Mouse (Mus musculus): ENCODE measurements around the gene Fam118b.

Gene Fam118b

GRCm38 (mm10) chr9:35263431-35263830 lies 4.2 kb downstream of the Fam118b start:
- DNase-seq (ENCODE audit: low spot score in 2 of 2): no peak

- DNase-seq (ENCODE audit: low spot score in 2 of 2): no peak
Observed at GRCm38 (mm10) chr9:35262418-35262817, 5.2 kb downstream of the Fam118b start.

- no peak for DNase-seq (ENCODE audit: low spot score in 2 of 2)
Observed at GRCm38 (mm10) chr9:35257365-35257764, 10.2 kb downstream of the Fam118b start.

DNA sequence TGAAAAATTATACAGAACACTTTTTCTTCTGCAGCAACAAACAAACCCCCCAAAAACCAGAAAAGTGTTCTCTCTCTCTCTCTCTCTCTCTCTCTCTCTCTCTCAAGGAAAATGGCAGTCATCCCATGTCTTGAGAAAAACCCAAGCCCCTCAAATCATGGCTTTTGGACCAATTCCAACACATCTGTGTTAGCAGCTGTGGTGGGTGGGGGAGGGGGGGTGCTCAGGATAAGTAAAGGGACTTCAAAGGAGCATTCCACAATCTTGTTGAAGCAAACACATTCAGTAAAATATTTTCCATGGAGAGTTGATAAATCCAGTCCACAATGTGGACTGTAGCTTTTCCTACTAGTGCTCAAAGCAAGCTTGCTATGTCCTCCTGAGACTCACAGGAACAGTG lies 18.1 kb downstream of the Fam118b start:
- no peak for DNase-seq (ENCODE audit: low spot score in 2 of 2)

- DNase-seq (ENCODE audit: low spot score in 2 of 2): no peak
Observed at GRCm38 (mm10) chr9:35247405-35247804, 20.2 kb downstream of the Fam118b start.

DNA sequence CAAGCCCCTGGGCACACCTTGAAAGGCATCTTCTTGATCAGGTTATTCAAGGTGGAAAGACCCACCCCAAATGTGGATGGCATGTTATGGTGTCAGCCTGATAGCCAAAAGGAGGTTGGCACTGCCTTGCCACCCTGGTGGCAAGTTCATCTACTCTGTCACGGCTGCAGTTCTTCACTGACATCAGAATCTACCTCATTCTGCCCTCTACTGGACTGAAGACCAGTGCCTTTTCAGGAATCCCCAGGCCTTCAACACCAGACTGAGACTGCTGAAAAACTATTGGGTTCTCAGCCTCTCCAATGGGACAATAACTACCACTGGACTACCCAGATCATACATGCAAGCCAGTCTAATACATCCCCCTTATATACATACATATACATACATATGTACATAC lies 27.9 kb downstream of the Fam118b start:
- no peak for DNase-seq (ENCODE audit: low spot score in 2 of 2)

DNA sequence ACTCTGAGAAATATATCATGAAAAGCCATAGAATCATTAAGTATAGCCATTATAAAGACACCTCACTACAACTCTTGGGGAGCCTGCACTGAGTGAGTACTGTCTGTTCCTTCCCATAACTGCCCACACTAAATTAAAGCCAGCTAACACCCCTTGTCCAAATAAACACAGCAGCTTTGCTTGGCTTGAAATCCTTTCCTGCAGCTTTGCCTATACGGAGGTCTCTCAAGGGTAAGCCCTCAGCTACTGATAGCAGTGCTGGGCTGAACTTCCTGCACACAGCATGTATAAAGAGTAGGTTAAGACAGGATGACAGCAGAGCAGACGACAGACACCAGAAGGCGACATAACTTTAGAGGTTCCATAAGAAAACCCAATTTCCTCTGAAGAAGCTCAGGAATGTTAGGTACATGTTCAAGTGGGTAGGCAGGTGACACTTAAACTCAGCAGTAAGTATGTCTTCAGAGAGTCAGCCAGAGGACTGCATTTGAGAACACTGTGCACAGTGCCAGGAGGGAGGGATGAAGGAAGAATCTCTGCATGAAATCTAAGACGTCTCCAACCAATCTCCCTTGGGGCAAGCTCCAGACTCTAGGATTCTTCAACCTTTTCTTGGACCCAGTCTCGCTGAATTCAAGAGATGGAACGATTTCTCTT lies 28.6 kb downstream of the Fam118b start:
- no peak for DNase-seq (ENCODE audit: low spot score in 2 of 2)

- no peak for DNase-seq (ENCODE audit: low spot score in 2 of 2)
Observed at GRCm38 (mm10) chr9:35238371-35238770, 29.2 kb downstream of the Fam118b start.

DNA sequence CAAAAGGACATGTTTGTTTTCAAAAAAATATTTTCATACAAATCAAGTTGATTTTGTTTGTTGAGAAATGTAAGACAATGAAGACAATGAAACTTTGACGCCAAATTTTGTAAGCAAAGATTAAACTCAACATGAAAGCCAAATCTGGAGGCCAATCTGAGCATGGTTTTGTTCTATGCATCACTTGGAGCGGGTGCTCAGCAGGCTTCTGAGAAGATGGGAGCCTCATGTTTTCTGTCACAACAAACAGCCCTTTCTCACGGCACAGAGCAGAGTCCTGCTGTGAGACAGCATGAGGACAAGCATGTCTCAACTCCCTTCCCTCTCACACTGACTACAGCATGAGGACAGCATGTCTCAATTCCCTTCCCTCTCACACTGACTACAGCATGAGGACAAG lies 31.6 kb downstream of the Fam118b start:
- DNase-seq (ENCODE audit: low spot score in 2 of 2): no peak

- no peak for DNase-seq (ENCODE audit: low spot score in 2 of 2)
Observed at GRCm38 (mm10) chr9:35228671-35229070, 38.9 kb downstream of the Fam118b start.

- DNase-seq (ENCODE audit: low spot score in 2 of 2): no peak
Observed at GRCm38 (mm10) chr9:35223466-35223865, 44.1 kb downstream of the Fam118b start.

DNA sequence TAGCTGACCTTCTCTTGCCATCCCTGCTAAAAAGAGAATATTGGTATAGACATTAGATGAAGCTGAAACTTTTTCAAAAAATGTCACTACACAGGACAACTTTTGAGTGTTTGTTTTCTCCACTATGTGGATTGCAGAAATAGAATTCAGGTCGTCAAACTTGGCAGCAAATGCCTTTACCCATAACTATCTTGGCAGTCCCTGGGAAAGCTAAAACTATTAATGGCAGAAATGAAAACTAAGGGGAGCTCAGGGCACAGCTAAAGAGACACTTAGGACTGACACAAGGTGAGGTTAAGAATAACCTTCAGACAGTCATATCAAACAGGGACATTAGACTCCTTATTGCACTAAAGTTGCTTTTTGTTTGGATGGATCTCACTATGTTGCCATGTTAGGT lies 49.6 kb downstream of the Fam118b start:
- DNase-seq (ENCODE audit: low spot score in 2 of 2): no peak

DNA sequence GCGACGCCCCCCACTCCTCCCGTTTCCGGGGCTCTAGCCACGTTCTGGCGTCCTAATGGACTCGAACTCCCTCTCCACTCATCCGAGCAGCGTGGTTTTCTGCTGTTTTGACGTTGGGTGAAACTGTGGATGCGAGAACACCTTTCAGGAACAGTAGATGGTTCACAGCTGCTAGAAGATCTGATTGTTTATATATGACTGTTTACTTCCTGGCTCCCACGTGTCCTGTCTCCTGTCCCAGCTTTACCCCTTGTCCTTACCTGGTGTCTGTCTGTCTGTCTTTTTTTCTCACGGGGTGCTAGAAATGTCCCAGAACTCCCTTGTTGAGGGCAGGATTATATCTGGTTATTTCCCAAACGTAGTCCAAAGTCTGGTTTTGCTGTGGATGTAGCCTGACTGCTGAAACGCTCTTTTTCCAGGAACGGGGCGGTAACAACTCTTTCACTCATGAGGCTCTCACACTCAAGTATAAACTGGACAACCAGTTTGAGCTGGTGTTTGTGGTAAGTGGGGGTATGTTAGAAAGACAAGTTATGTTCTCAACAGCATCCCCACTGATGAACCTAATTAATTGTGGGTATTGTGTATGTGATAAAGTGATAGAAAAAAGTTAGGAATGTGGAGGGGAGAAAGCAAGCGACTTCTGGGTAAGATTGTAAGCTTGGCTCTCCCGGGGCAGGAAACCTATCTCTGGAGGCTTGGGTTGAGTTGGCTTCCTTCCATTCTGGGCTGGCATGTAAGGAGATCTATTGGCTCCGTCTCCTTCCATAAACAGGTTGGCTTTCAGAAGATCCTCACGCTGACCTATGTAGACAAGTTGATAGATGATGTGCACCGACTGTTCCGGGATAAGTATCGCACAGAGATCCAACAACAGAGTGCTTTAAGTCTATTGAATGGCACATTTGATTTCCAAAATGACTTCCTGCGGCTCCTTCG lies 55.8 kb downstream of the Fam118b start:
- DNase-seq (ENCODE audit: low spot score in 2 of 2): no peak

DNA sequence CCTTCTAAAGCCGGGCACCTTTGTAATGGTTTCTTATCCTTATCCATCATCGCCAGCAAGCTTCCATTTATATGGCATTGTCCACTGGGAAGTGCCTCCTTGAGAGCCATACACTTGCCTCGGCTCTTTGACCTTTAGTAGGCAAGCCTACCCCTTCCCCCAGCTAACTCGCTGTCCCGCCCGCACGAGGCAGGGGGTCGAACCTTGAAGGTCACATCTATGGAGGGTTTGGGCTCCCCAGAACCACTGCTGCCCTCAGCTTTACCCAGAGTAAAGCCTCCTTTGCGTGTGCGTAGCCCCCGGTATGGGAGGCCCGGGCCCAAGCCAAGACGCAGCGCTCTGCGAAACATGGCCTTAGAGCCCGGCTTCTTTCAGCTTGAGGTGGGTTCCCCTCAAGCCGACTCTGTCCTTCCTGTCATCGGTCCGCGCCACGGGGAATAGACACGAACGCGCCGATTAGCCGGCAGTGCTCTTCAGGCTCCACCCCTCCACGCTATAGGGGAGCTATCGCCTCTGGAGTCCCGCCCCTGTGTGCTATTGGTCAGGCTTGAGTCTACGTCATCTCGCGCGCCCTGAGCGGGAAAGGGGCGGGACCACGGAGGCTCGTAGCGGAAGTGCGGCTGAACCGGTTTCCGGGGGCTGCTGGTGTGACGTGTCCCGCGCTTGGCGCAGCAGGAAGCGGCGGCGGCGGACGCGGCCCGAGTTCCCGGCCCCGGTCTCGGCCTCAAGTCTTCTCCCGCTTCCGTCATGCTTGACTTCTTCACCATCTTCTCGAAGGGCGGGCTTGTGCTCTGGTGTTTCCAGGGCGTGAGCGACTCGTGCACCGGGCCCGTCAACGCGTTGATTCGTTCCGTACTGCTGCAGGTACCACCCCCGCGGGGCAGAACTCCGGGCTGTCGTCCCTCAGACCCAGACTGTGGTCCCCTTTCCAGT lies 56.8 kb downstream of the Fam118b start, which contains the start of gene Foxred1:
Gene Foxred1 (minus strand): TSS at position 514 of the 933 bp plus-strand sequence.
- peak; percentile 97 to 99 for DNase-seq (ENCODE audit: low spot score in 2 of 2)

DNA sequence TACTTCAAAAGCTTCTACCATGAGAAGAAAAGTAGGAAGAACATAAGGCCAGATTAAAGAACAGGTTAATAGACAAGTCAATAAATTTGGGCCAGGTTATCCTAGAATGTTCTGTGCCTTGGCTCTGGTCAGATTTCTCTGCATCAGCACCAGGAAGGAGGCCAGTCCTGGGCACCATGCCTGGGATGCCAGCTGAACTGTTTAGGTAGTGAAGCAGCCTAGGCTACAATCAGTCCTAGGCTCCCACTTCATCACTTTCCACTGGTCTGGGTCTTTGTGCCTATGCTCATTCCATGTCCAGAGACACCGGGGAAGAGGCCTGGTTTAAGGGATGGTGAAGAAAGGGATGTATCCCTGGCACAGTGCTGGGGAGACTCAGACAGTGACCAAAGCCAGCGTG lies 63.2 kb downstream of the Fam118b start:
- DNase-seq (ENCODE audit: low spot score in 2 of 2): no peak

- DNase-seq (ENCODE audit: low spot score in 2 of 2): no peak
Observed at GRCm38 (mm10) chr9:35203536-35203935, 64.1 kb downstream of the Fam118b start.

DNA sequence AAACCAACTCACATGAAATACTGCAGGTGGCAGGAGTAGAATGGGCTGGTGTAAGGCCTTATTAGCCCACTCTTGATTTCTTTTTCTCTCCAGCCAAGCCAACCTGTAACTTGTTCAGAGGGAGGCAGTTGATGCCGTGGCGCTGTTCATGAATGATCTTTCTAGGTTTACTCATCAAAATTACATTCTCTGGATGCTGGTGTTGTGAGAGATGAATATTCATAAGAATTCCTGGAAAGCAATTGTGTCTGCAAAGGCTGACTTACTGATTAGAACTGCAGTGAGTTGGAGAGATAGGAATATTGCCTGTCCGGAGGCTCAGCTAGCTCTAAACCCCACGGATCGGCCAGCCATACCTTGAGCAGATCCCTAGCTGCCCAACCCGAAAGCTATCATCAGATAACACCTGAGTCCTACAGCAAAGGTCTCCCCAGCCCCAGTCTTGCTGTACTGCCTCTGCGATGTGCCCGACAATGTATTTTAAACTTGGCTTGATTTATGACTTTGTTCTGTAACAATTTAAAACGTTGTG lies 67.0 kb downstream of the Fam118b start:
- DNase-seq (ENCODE audit: low spot score in 2 of 2): no peak

DNA sequence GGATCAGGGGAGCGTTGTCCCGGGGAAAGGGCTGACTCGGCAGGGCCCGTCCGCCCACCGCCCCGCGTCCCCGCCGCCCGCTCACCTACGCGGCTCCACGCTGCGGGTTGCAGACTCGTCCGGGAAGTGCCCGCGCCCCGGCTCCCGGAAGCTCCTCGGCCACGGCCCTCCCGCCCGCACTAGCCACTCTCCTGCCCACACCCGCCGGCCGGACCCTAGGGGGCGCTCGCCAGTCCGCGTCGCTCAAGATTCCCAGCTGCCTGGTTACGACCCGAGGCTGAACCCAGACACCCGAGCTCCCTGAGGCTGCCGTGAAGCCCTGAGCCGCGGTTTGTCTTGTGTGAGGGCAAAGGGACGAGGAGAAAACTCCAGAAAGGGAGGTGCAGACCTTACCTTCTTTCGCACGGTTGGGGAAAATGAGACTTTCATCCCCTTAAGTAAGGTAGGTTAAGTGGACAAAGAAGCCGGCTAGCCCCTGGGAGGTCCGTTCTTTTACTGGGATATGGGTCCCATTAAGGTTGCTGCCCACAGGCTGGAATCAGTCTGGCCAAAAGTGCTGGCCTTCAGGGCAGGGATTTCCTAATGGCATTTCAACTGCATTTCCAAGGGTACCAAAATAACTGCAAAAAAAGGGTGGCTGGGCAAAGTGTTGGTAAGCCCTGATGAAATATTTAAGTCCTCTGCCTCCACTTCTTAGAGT lies 67.7 kb downstream of the Fam118b start, which contains the start of the genes Srpr and Tirap:
Gene Srpr (plus strand): TSS at position 404 of the 700 bp plus-strand sequence.
Gene Tirap (minus strand): TSS at position 520 of the 700 bp plus-strand sequence.
- DNase-seq (ENCODE audit: low spot score in 2 of 2): peak; percentile 87 to 94

DNA sequence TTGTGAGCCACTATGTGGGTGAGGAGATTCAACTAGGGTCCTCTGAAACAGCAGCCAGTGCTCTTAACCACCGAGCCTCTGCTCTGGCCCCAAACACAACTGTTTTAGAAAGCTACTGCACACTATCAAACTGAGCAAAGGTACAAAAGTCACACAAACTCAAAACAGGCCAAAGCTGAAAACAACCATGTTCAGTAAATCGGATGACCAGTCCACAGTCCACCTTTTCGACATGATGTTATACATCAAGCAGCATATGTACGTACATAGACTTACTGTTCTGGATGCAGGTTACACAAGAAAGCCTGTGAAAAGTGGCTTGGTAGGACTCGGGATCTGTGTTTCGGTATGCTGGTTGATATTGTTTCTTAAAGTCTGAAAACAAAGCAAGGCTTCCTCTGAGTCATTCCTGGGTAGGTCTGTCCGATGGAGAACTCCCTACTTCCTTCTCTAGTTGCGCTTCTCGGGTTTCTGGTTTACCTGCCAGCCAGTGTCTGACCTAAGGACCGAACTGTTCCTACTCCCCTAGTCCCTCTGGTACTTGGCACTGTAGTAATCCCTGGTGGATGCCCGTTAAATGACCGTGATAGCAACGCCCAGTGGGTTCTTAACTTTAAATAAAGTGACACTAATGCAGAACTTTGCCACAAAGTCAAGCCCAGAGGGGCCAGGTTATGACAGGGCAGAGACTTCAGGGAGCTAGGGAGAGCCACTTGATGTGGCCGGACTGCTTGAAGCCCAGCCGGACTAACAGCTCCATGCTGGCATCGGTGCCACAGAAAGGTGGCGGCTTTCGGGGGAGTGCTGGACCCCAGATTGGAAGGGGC lies 68.4 kb downstream of the Fam118b start:
- DNase-seq (ENCODE audit: low spot score in 2 of 2): no peak

DNA sequence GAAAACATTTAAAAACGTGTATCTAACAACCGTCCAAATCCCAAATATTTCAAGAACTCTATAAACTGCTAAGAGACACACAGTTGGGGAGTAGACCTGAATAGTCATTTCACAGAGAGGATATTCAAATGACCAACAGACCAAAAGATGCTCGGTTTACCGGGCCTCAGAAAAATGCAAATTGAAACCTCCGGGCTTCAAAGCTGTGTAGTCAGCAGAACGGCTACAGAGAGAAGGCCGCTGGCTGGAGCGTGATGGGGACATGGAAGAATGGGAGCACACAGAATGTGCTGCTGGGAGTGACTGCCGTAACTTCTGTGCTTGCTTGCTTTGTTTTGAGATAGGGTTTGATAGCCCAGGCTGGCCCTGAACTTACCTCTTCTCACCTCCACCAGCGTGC lies 69.3 kb downstream of the Fam118b start:
- DNase-seq (ENCODE audit: low spot score in 2 of 2): no peak
